Mouse (Mus musculus): ENCODE measurements around the gene Gid4. TPM values are rescaled to one million over a fixed set of nuclear protein-coding genes. Genes with fewer than 3 reads are reported as not detected.

The Gid4 gene
- total RNA-seq, 2 experiments from 2014 or later, result 64.5 to 66.7 TPM

DNA sequence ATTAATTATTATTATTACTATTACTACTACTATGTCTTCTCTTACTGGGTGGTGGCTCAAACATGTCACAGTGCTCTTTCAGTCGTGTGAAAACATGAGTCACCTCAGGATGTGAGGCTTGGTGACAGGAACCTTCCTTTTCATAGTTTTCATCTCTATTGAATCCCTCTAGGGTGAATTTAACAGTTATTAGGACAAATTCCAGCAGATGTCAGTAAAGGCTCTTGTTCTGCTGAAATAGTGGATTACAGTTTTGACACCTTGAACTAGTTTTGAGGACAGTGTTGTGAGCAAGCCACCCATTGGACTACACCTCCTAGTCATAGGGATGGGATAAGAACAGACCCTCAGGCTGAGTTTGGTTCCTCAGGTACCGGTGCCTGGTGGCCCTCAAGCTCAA is 78.7 kb downstream of the Gid4 start:
- no peak for DNase-seq
- Histone ChIP-seq H3K27ac (no peak overlapping the region), H3K4me3 (no peak overlapping the region)
- intact Hi-C loops (cut with DNase I), result no loop called here
- no peak for TF ChIP-seq CTCF (IDR thresholded peaks at IDR 0.05)

Other genes with a start within 250 kb of the Gid4 start
- gene Srebf1, start 194.6 kb upstream of the Gid4 start, total RNA-seq (2021), result 10 to 100 TPM; 27.5 to 43.4 TPM
- 10 to 100 TPM; 63.7 to 63.9 TPM for gene Tom1l2, start 64.2 kb upstream of the Gid4 start, total RNA-seq (2021)
- 1 to 10 TPM in 1 of 2 experiments, under 1 TPM in 1; 0.87 to 1.0 TPM for gene Drc3, start 63.8 kb upstream of the Gid4 start, total RNA-seq (2021)
- 10 to 100 TPM; 28.9 to 31.4 TPM for gene Atpaf2, start 1.3 kb downstream of the Gid4 start, total RNA-seq (2021)
- gene Drg2, start 37.4 kb downstream of the Gid4 start, total RNA-seq (2021), result 10 to 100 TPM; 26.4 to 26.6 TPM
- gene Myo15, start 52.2 kb downstream of the Gid4 start, total RNA-seq (2021), result under 1 TPM in 1 of 2 experiments, not detected in 1; 0.06 TPM
- 100 to 1,000 TPM; 115 to 122 TPM for gene Alkbh5, start 119.2 kb downstream of the Gid4 start, total RNA-seq (2021)

All from gastrocnemius, adult 2 months (tissue).